In the genomic region with DNA sequence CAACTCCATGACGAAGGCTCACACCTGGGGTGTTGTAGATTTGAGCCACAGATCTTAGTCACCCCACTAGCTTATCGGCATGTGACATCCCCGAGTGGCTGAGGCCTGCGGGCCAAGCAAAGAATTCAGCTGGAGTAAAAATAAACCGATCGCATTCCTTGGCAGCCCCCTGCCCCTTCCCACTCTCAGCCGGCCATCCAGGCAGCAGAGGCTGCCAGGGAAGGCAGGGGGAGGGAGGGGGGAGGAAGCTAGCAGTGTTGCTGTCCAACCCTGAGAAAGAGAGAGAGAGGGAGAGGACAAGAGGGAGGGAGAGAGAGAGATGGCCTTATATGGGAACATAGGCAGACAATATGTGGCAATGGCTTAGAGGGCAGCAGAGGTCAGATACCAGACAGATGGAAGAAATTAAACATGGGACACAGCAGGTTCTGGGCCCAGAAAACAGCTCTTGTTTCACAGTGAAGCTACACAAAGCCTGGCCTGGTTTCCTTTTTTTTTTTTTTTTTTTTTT, we compare ENCODE assay signal across 8 mouse cellular contexts. TPM values are rescaled to one million over a fixed set of nuclear protein-coding genes. Genes with fewer than 3 reads are reported as not detected.
A peak's percentile ranks its signal among the peaks of the same experiment; 100 is the strongest.
DNase-seq lines count a peak whose midpoint lies in the region; ATAC-seq and TF ChIP-seq lines count a peak whose summit lies in the region.

No protein-coding gene starts in this region.

- H3K27me3 ChIP-seq in heart, embryonic 12.5 days (replicated peaks): no peaks in the 10 kb centered on the region
- H3K27me3 ChIP-seq in neural tube, embryonic 11.5 days (ENCODE audit: control insufficient read depth, insufficient read depth, low read length): no peaks in the 10 kb centered on the region

- peaks cover 55% of the 10 kb centered on the region for H3K4me1 ChIP-seq in heart, embryonic 12.5 days (replicated peaks)
- peaks cover 3% of the 10 kb centered on the region; the same call in 1 of the 2 replicates for H3K4me1 ChIP-seq in neural tube, embryonic 11.5 days (ENCODE audit: control insufficient read depth, insufficient read depth, low read length)

- ATAC-seq in heart, embryonic 12.5 days (ENCODE audit: insufficient number of reproducible peaks, low FRiP score): peak; percentile 88
- no peak for ATAC-seq in neural tube, embryonic 11.5 days (ENCODE audit: insufficient read depth, low FRiP score, low TSS enrichment)
- no peak for ATAC-seq in monocyte, adult 5-6 weeks (replicated peaks; ENCODE audit: insufficient number of reproducible peaks, low FRiP score, low TSS enrichment, poor library complexity, severe bottlenecking)

- 0 out of 2 replicates have a peak overlapping the region, but pooled peaks have one; percentile 4 for H3K4me2 ChIP-seq in heart, embryonic 12.5 days
- H3K4me2 ChIP-seq in neural tube, embryonic 11.5 days (ENCODE audit: low read depth): no peak overlapping the region

- H3K27ac ChIP-seq in layer of hippocampus, adult 2 months: peak overlapping the region; percentile 65
- peak overlapping the region; percentile 95 for H3K27ac ChIP-seq in heart, embryonic 12.5 days (ENCODE audit: poor library complexity, severe bottlenecking)
- H3K27ac ChIP-seq in neural tube, embryonic 11.5 days (ENCODE audit: low read depth, low read length): peak overlapping the region; percentile 57; the same call in 1 of the 2 replicates

- H3K36me3 ChIP-seq in heart, embryonic 12.5 days: no peaks in the 10 kb centered on the region
- no peaks in the 10 kb centered on the region for H3K36me3 ChIP-seq in neural tube, embryonic 11.5 days (ENCODE audit: control insufficient read depth, insufficient read depth, low read length)

- H3K4me3 ChIP-seq in layer of hippocampus, adult 2 months: no peak overlapping the region
- no peak overlapping the region for H3K4me3 ChIP-seq in heart, embryonic 12.5 days
- H3K4me3 ChIP-seq in neural tube, embryonic 11.5 days (ENCODE audit: low read depth, low read length): no peak overlapping the region

- TF ChIP-seq CTCF in layer of hippocampus, adult 2 months (conservative IDR thresholded peaks at IDR 0.05): no peak

- H3K9me3 ChIP-seq in heart, embryonic 12.5 days (replicated peaks): no peaks in the 10 kb centered on the region
- no peaks in the 10 kb centered on the region for H3K9me3 ChIP-seq in neural tube, embryonic 11.5 days (ENCODE audit: control insufficient read depth, low read length)

- 1% methylated on average over 7 of the region's 7 CpGs for WGBS in heart, embryonic 12.5 days
- 23% methylated on average over 7 of the region's 7 CpGs for WGBS in neural tube, embryonic 11.5 days

- H3K9ac ChIP-seq in heart, embryonic 12.5 days: peak overlapping the region; percentile 28; the same call in 1 of the 2 replicates
- H3K9ac ChIP-seq in neural tube, embryonic 11.5 days (ENCODE audit: low read length): no peak overlapping the region

- DNase-seq in layer of hippocampus, adult 2 months (ENCODE audit: low spot score in 2 of 2): no peak
- no peak for DNase-seq in layer of hippocampus, adult 18-20 months (ENCODE audit: low spot score in 2 of 2)
- peak; percentile 80 for DNase-seq in embryo, embryonic 9.5 days (ENCODE audit: extremely low spot score)
- DNase-seq in kidney, postnatal 10 days: peak; percentile 81
- peak; percentile 57 for DNase-seq in neural tube, embryonic 11.5 days (ENCODE audit: low spot score)
- DNase-seq in cerebellum, adult 8-10 months: no peak

RNA-seq across cellular contexts. Expression of a gene that starts 7.1 kb away (rescaled TPM):
- total RNA-seq in layer of hippocampus, adult 2 months (2021): 10 to 100 TPM; 36.0 to 38.4 TPM
- 10 to 100 TPM; 40.9 to 46.9 TPM for total RNA-seq in layer of hippocampus, adult 18-20 months (2021)
- 25.2 and 30.0 TPM in 2 replicates for polyA plus RNA-seq in heart, embryonic 12.5 days (2016; fragmentation: Nextera tagmentation; extraction: Ambion mirVana)
- 41.2 and 44.7 TPM in 2 replicates for polyA plus RNA-seq in neural tube, embryonic 11.5 days (2014; fragmentation: Nextera tagmentation; extraction: Ambion mirVana)
- 0.32 to 3.9 TPM (median 2.5 TPM) in 3 replicates for total RNA-seq in monocyte, adult 5-6 weeks (2017)

RNA-seq across cellular contexts. Expression of a gene that starts 22.3 kb away (rescaled TPM):
- total RNA-seq in layer of hippocampus, adult 2 months (2021): 1 to 10 TPM; 8.4 to 9.8 TPM
- total RNA-seq in layer of hippocampus, adult 18-20 months (2021): 1 to 10 TPM; 7.2 to 9.9 TPM
- polyA plus RNA-seq in heart, embryonic 12.5 days (2016; fragmentation: Nextera tagmentation; extraction: Ambion mirVana): 0.76 and 0.91 TPM in 2 replicates
- polyA plus RNA-seq in neural tube, embryonic 11.5 days (2014; fragmentation: Nextera tagmentation; extraction: Ambion mirVana): 1.6 and 2.4 TPM in 2 replicates
- 23.3 to 42.5 TPM (median 24.3 TPM) in 3 replicates for total RNA-seq in monocyte, adult 5-6 weeks (2017)

Comparison
In these comparisons a context has a peak if more than half of its experiments do, and no peak if none do; other contexts are left out.
1. DNase-seq: peak in embryo, embryonic 9.5 days (single experiment), kidney, postnatal 10 days (single experiment) and neural tube, embryonic 11.5 days (single experiment); none in layer of hippocampus, adult 2 months (0 of 2), layer of hippocampus, adult 18-20 months (0 of 2) and cerebellum, adult 8-10 months (single experiment).
2. Peak in every context shown above with its lines, with median percentiles within 50 percentile points of each other: H3K27ac ChIP-seq.